Mouse (Mus musculus) stomach, embryonic 15.5 days (tissue): ENCODE data around the gene Mrpl51. TPM values are rescaled to one million over a fixed set of nuclear protein-coding genes. Genes with fewer than 3 reads are reported as not detected.

Source experiments
- ATAC-seq: fragments of 200-750 bp; cut with Nextera tagmentation; 2 replicates; pipeline ENCODE4 v1.8.0; 2017; ENCODE audit warnings: low read depth, moderate number of reproducible peaks, moderate TSS enrichment; ENCODE audit not compliant: insufficient read depth, low FRiP score
- H3K27ac ChIP-seq: fragments of 300-500 bp; sonication (generic); 2 replicates; pipeline ENCODE4 v1.5.1; 2015; ENCODE audit warnings: mild to moderate bottlenecking, inconsistent platforms
- H3K27me3 ChIP-seq: fragments of 300-500 bp; sonication (generic); replicated peaks from 2 replicates; pipeline ENCODE4 v1.6.1; 2015; ENCODE audit warnings: inconsistent platforms
- H3K36me3 ChIP-seq: fragments of 300-500 bp; sonication (generic); 2 replicates; pipeline ENCODE4 v1.6.1; 2015; ENCODE audit warnings: inconsistent platforms
- H3K4me1 ChIP-seq: fragments of 300-500 bp; sonication (generic); 2 replicates; pipeline ENCODE4 v1.6.1; 2015; ENCODE audit warnings: inconsistent platforms
- H3K4me2 ChIP-seq: fragments of 300-500 bp; sonication (generic); 2 replicates; pipeline ENCODE4 v1.6.1; 2015; ENCODE audit warnings: mild to moderate bottlenecking, inconsistent platforms
- H3K4me3 ChIP-seq: fragments of 300-500 bp; sonication (generic); replicated peaks from 2 replicates; pipeline ENCODE4 v1.5.1; 2015; ENCODE audit warnings: inconsistent platforms
- H3K9ac ChIP-seq: fragments of 300-500 bp; sonication (generic); 2 replicates; pipeline ENCODE4 v1.6.1; 2015; ENCODE audit warnings: inconsistent platforms
- H3K9me3 ChIP-seq: fragments of 300-500 bp; sonication (generic); 2 replicates; pipeline ENCODE4 v1.6.1; 2016; ENCODE audit warnings: inconsistent platforms
- WGBS: fragments of 180-500 bp; shearing (Covaris S2); methylation state at CpG from one replicate; pipeline ENCODE4 v1.1.7; 2015; 5-methylcytosine and 5-hydroxymethylcytosine counted together
- polyA plus RNA-seq: library from polyadenylated mRNA; unstranded; fragments of >200 nt; fragmentation: Nextera tagmentation; extraction: Ambion mirVana; gene quantifications from 2 replicates; pipeline ENCODE4 v1.2.1, GENCODE M21; 2015

Mrpl51 gene
- polyA plus RNA-seq, 1 experiment from 2014 or later = 231 TPM

- peaks cover 4% of the 10 kb centered on the region for H3K4me1 ChIP-seq
- ATAC-seq = no peak
- no peaks in the 10 kb centered on the region for H3K27me3 ChIP-seq
- no peak overlapping the region for H3K4me2 ChIP-seq
- H3K9me3 ChIP-seq = no peaks in the 10 kb centered on the region
- peaks cover 82% of the 10 kb centered on the region for H3K36me3 ChIP-seq
- 61% methylated on average over 2 of the region's 2 CpGs for WGBS
- no peak overlapping the region for H3K9ac ChIP-seq
- no peak overlapping the region for H3K27ac ChIP-seq
- no peak overlapping the region for H3K4me3 ChIP-seq
These were observed 19.1 kb upstream of the Mrpl51 start for GRCm38 (mm10) chr6:125172474-125172873.

GRCm38 (mm10) chr6:125173256-125173655, 18.3 kb upstream of the Mrpl51 start:
- ATAC-seq = no peak
- Histone ChIP-seq H3K9me3 (no peaks in the 10 kb centered on the region), H3K4me1 (no peaks in the 10 kb centered on the region), H3K36me3 (peaks cover 86% of the 10 kb centered on the region), H3K4me2 (no peak overlapping the region), H3K9ac (no peak overlapping the region), H3K4me3 (no peak overlapping the region), H3K27ac (no peak overlapping the region), H3K27me3 (no peaks in the 10 kb centered on the region)
- WGBS = 92% methylated on average over 7 of the region's 7 CpGs

GRCm38 (mm10) chr6:125175469-125175868, 16.1 kb upstream of the Mrpl51 start:
- WGBS = 88% methylated on average over 5 of the region's 5 CpGs
- Histone ChIP-seq H3K9me3 (no peaks in the 10 kb centered on the region), H3K27me3 (no peaks in the 10 kb centered on the region), H3K27ac (no peak overlapping the region), H3K4me1 (no peaks in the 10 kb centered on the region), H3K36me3 (peaks cover 90% of the 10 kb centered on the region), H3K4me2 (no peak overlapping the region), H3K9ac (no peak overlapping the region), H3K4me3 (no peak overlapping the region)
- ATAC-seq = no peak

GRCm38 (mm10) chr6:125179601-125180000, 12.0 kb upstream of the Mrpl51 start:
- Histone ChIP-seq H3K36me3 (peaks cover 84% of the 10 kb centered on the region), H3K9ac (no peak overlapping the region), H3K4me3 (no peak overlapping the region), H3K9me3 (no peaks in the 10 kb centered on the region), H3K4me1 (no peaks in the 10 kb centered on the region), H3K4me2 (no peak overlapping the region), H3K27me3 (no peaks in the 10 kb centered on the region), H3K27ac (no peak overlapping the region)
- 90% methylated on average over 7 of the region's 7 CpGs for WGBS
- no peak for ATAC-seq

- Histone ChIP-seq H3K36me3 (peaks cover 85% of the 10 kb centered on the region), H3K9me3 (no peaks in the 10 kb centered on the region), H3K4me2 (no peak overlapping the region), H3K9ac (no peak overlapping the region), H3K4me1 (no peaks in the 10 kb centered on the region), H3K27me3 (no peaks in the 10 kb centered on the region), H3K4me3 (no peak overlapping the region), H3K27ac (no peak overlapping the region)
- no peak for ATAC-seq
- WGBS = 80% methylated on average over 5 of the region's 5 CpGs
These were observed 9.5 kb upstream of the Mrpl51 start for GRCm38 (mm10) chr6:125182133-125182532.

GRCm38 (mm10) chr6:125186203-125186602, 5.4 kb upstream of the Mrpl51 start:
- H3K27me3 ChIP-seq = no peaks in the 10 kb centered on the region
- WGBS = 94% methylated on average over 10 of the region's 10 CpGs
- ATAC-seq = no peak
- no peak overlapping the region for H3K9ac ChIP-seq
- H3K4me2 ChIP-seq = no peak overlapping the region
- no peak overlapping the region for H3K4me3 ChIP-seq
- no peaks in the 10 kb centered on the region for H3K9me3 ChIP-seq
- H3K36me3 ChIP-seq = peaks cover 65% of the 10 kb centered on the region
- no peak overlapping the region for H3K27ac ChIP-seq
- H3K4me1 ChIP-seq = 0 out of 2 replicates have a peak, but pooled peaks cover 3% of the 10 kb centered on the region

- Histone ChIP-seq H3K4me1 (0 out of 2 replicates have a peak, but pooled peaks cover 3% of the 10 kb centered on the region), H3K9me3 (no peaks in the 10 kb centered on the region), H3K4me3 (peak overlapping the region; percentile 83), H3K4me2 (peak overlapping the region; percentile 54), H3K9ac (peak overlapping the region; percentile 60), H3K27me3 (no peaks in the 10 kb centered on the region), H3K27ac (peak overlapping the region; percentile 100; the same call in 1 of the 2 replicates), H3K36me3 (peaks cover 28% of the 10 kb centered on the region)
- no peak for ATAC-seq
These were observed 785 bp upstream of the Mrpl51 start for GRCm38 (mm10) chr6:125190816-125191215.

- Histone ChIP-seq H3K4me3 (peak overlapping the region; percentile 83), H3K4me2 (peak overlapping the region; percentile 78), H3K9me3 (no peaks in the 10 kb centered on the region), H3K9ac (peak overlapping the region; percentile 59), H3K36me3 (peaks cover 16% of the 10 kb centered on the region), H3K27me3 (no peaks in the 10 kb centered on the region), H3K27ac (peak overlapping the region; percentile 100), H3K4me1 (0 out of 2 replicates have a peak, but pooled peaks cover 3% of the 10 kb centered on the region)
- peak; percentile 91 for ATAC-seq
- under 1% methylated on average over 34 of the region's 34 CpGs for WGBS
These were observed 564 bp downstream of the Mrpl51 start for GRCm38 (mm10) chr6:125192016-125192714.

- no peaks in the 10 kb centered on the region for H3K27me3 ChIP-seq
- peak overlapping the region; percentile 100 for H3K27ac ChIP-seq
- peak overlapping the region; percentile 78 for H3K4me2 ChIP-seq
- 0 out of 2 replicates have a peak, but pooled peaks cover 3% of the 10 kb centered on the region for H3K4me1 ChIP-seq
- peak overlapping the region; percentile 59 for H3K9ac ChIP-seq
- H3K4me3 ChIP-seq = peak overlapping the region; percentile 83
- no peaks in the 10 kb centered on the region for H3K9me3 ChIP-seq
- H3K36me3 ChIP-seq = peaks cover 9% of the 10 kb centered on the region
- 36% methylated on average over 5 of the region's 5 CpGs for WGBS
- ATAC-seq = no peak
These were observed 1.2 kb downstream of the Mrpl51 start for GRCm38 (mm10) chr6:125192841-125193240.

- peak overlapping the region; percentile 78 for H3K4me2 ChIP-seq
- no peak for ATAC-seq
- H3K4me1 ChIP-seq = 0 out of 2 replicates have a peak, but pooled peaks cover 3% of the 10 kb centered on the region
These were observed 1.8 kb downstream of the Mrpl51 start for GRCm38 (mm10) chr6:125193390-125193789.

GRCm38 (mm10) chr6:125195541-125196075, 4.0 kb downstream of the Mrpl51 start:
- H3K4me2 ChIP-seq = no peak overlapping the region
- no peaks in the 10 kb centered on the region for H3K9me3 ChIP-seq
- ATAC-seq = no peak
- WGBS = 54% methylated on average over 1 of the region's 1 CpGs
- no peak overlapping the region for H3K9ac ChIP-seq
- no peaks in the 10 kb centered on the region; the same call in 1 of the 2 replicates for H3K36me3 ChIP-seq
- no peaks in the 10 kb centered on the region for H3K27me3 ChIP-seq
- no peak overlapping the region for H3K27ac ChIP-seq
- no peak overlapping the region for H3K4me3 ChIP-seq
- H3K4me1 ChIP-seq = no peaks in the 10 kb centered on the region

More at GRCm38 (mm10) chr6:125193390-125193789, 1.8 kb downstream of the Mrpl51 start:
- no peak overlapping the region for H3K9ac ChIP-seq
- H3K27ac ChIP-seq = no peak overlapping the region
- peaks cover 3% of the 10 kb centered on the region for H3K36me3 ChIP-seq
- no peaks in the 10 kb centered on the region for H3K9me3 ChIP-seq
- H3K4me3 ChIP-seq = peak overlapping the region; percentile 83; the same call in 1 of the 2 replicates
- WGBS = 55% methylated on average over 7 of the region's 7 CpGs
- no peaks in the 10 kb centered on the region for H3K27me3 ChIP-seq

- Histone ChIP-seq H3K36me3 (no peaks in the 10 kb centered on the region; the same call in 1 of the 2 replicates), H3K27ac (no peak overlapping the region), H3K9ac (no peak overlapping the region), H3K4me1 (no peaks in the 10 kb centered on the region), H3K27me3 (no peaks in the 10 kb centered on the region), H3K9me3 (no peaks in the 10 kb centered on the region), H3K4me3 (no peak overlapping the region), H3K4me2 (no peak overlapping the region)
- no peak for ATAC-seq
- WGBS = 72% methylated on average over 3 of the region's 3 CpGs
These were observed 4.7 kb downstream of the Mrpl51 start for GRCm38 (mm10) chr6:125196301-125196700.
